Mouse (Mus musculus) E14TG2a.4 (cell line): ENCODE data around the gene Cacna1a.

Source experiments
- CTCF ChIP-seq: conservative IDR thresholded peaks from 2 replicates; pipeline ENCODE4 v1.5.1; 2014; ENCODE audit warnings: low read length
- NANOG ChIP-seq: IDR thresholded peaks from 2 replicates; pipeline ENCODE4 v1.6.1; 2014; ENCODE audit warnings: borderline replicate concordance, low read length, mixed read lengths

GRCm38 (mm10) chr8:84391611-84392010 lies 3.4 kb downstream of the Cacna1a start:
- TF ChIP-seq CTCF, result no peak
- TF ChIP-seq NANOG, result no peak
